Mouse (Mus musculus) lung, embryonic 14.5 days (tissue): ENCODE data around the gene Gm5868. TPM values are rescaled to one million over a fixed set of nuclear protein-coding genes. Genes with fewer than 3 reads are reported as not detected.
A peak's percentile ranks its signal among the peaks of the same experiment; 100 is the strongest.
"Not testable (repeated sequence)": the region's sequence is repeated elsewhere in the genome, so short reads cannot be mapped to it uniquely, and the experiment has no call there.

Experiments used
- ATAC-seq: fragments of 200-750 bp; cut with Nextera tagmentation; 2 replicates; pipeline ENCODE4 v1.8.0; 2017; ENCODE audit warnings: mild to moderate bottlenecking, moderate TSS enrichment, moderate library complexity; ENCODE audit not compliant: insufficient read depth
- DNase-seq: peaks from one replicate; pipeline ENCODE4 v3.0.0-alpha.2; 2015
- H3K27ac ChIP-seq: fragments of 300-500 bp; sonication (generic); 2 replicates; pipeline ENCODE4 v1.5.1; 2014; ENCODE audit warnings: low read depth, mild to moderate bottlenecking, moderate library complexity
- H3K27me3 ChIP-seq: fragments of 300-500 bp; sonication (generic); 2 replicates; pipeline ENCODE4 v1.6.1; 2014; ENCODE audit warnings: low read length, control low read depth; ENCODE audit not compliant: insufficient read depth
- H3K36me3 ChIP-seq: fragments of 300-500 bp; sonication (generic); 2 replicates; pipeline ENCODE4 v1.6.1; 2014; ENCODE audit warnings: control low read depth; ENCODE audit not compliant: insufficient read depth
- H3K4me1 ChIP-seq: fragments of 300-500 bp; sonication (generic); 2 replicates; pipeline ENCODE4 v1.6.1; 2014; ENCODE audit warnings: antibody characterized with exemption, control low read depth; ENCODE audit not compliant: insufficient read depth
- H3K4me2 ChIP-seq: fragments of 300-500 bp; sonication (generic); 2 replicates; pipeline ENCODE4 v1.6.1; 2014; ENCODE audit warnings: mild to moderate bottlenecking
- H3K4me3 ChIP-seq: fragments of 300-500 bp; sonication (generic); 2 replicates; pipeline ENCODE4 v1.5.1; 2014; ENCODE audit warnings: low read depth, low read length
- H3K9ac ChIP-seq: fragments of 300-500 bp; sonication (generic); 2 replicates; pipeline ENCODE4 v1.6.1; 2014
- H3K9me3 ChIP-seq: fragments of 300-500 bp; sonication (generic); 2 replicates; pipeline ENCODE4 v1.6.1; 2016; ENCODE audit warnings: low read depth, low read length, control low read depth
- CTCF ChIP-seq: IDR thresholded peaks from 2 replicates; pipeline ENCODE4 v1.5.1; 2016; ENCODE audit warnings: antibody characterized with exemption, low read depth
- WGBS: fragments of 180-500 bp; shearing (Covaris S2); extraction: QIAGEN DNeasy Blood & Tissue Kit; methylation state at CpG from one replicate; pipeline ENCODE4 v1.1.7; 2014; 5-methylcytosine and 5-hydroxymethylcytosine counted together
- polyA plus RNA-seq: library from polyadenylated mRNA; unstranded; fragments of >200 nt; fragmentation: Nextera tagmentation; extraction: Ambion mirVana; gene quantifications from 2 replicates; pipeline ENCODE4 v1.2.1, GENCODE M21; 2014

Gm5868 gene
- polyA plus RNA-seq, 1 experiment from 2014 or later = 0.17 TPM

DNA sequence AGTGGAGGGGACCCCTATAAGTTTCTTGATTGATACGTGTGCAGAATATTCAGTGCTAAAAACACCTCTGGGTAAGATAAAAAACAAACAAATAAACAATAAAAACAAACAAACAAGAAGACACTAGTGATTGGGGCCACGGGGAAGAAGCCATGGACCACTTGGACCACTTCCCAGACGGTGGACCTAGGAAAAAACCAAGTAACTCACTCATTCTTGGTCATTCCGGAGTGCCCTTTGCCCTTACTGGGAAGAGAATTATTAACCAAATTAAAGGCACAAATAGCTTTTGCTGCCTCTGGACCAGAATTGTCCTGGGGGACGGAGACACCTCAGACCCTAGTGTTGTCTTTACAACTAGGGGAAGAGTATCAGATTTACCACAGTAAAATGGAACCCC, 21.7 kb downstream of the Gm5868 start:
- DNase-seq (no peak), ATAC-seq (no peak)
- H3K36me3 ChIP-seq = no peaks in the 10 kb centered on the region
- H3K27me3 ChIP-seq = no peaks in the 10 kb centered on the region
- H3K4me3 ChIP-seq = no peak overlapping the region
- no peak overlapping the region for H3K27ac ChIP-seq
- no peak overlapping the region for H3K4me2 ChIP-seq
- H3K9ac ChIP-seq = no peak overlapping the region
- no peak for TF ChIP-seq CTCF
- 81% methylated on average over 5 of the region's 5 CpGs for WGBS
- H3K4me1 ChIP-seq = no peaks in the 10 kb centered on the region
- H3K9me3 ChIP-seq = no peaks in the 10 kb centered on the region

DNA sequence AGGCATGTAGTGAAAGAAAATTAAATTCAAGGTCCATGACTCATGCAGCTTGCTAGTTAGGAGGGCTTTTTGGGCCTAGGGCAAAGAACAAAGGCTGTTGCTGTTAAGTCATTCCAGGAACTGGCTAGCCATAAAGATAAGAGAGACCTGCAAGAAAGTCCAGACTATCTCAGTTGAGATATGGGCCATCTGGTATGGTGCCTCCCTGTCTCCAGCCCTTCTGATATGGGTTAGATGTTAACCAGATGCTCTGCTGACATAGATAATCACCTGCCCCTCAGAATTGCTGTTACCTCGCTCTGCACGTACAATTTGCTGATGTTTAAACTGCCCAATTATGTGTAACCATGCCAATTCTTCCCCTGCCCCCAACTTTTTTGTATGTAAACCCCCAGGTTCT, 24.2 kb downstream of the Gm5868 start:
- H3K27me3 ChIP-seq, H3K4me3 ChIP-seq, H3K4me2 ChIP-seq, H3K9me3 ChIP-seq, H3K4me1 ChIP-seq, H3K36me3 ChIP-seq, H3K9ac ChIP-seq, ATAC-seq, H3K27ac ChIP-seq, DNase-seq: not testable (repeated sequence)
- 80% methylated on average over 2 of the region's 2 CpGs for WGBS

DNA sequence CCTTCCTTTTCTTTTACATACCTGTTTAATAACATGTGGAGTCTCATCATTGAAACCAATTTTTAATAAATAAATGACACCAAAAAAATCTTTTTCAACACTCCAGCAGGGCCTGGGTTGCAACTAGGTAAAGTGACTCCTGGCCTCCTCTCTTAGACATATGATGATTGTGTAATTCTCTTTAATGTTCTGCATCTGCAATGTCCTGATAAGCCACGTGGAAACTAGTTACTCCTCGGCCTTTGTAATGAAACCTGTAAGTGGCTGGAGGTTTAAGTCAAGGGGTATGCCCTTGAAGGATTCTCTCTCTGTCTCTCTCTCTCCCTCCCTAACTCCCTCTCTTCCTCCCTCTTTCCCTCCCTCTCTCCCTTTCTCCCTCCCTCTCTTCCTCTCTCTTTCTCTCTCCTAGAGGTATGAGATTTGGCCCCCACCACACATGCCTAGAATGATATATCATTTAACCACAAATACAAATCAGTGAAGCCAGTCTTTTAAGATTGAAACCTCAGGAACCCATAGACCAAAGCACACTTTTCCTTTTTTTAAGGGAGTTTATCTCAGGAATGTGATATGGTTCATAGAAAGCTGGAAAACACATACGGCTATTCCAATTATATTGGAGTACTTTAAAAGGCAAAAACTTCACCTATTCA, 26.2 kb downstream of the Gm5868 start:
- Histone ChIP-seq H3K9me3 (no peaks in the 10 kb centered on the region), H3K27ac (no peak overlapping the region), H3K4me1 (0 out of 2 replicates have a peak, but pooled peaks cover 4% of the 10 kb centered on the region), H3K27me3 (no peaks in the 10 kb centered on the region), H3K36me3 (peaks cover 1% of the 10 kb centered on the region), H3K4me2 (no peak overlapping the region), H3K9ac (no peak overlapping the region), H3K4me3 (no peak overlapping the region)
- ATAC-seq (no peak), DNase-seq (no peak)
- WGBS = 56% methylated on average over 3 of the region's 3 CpGs
- TF ChIP-seq CTCF = no peak

DNA sequence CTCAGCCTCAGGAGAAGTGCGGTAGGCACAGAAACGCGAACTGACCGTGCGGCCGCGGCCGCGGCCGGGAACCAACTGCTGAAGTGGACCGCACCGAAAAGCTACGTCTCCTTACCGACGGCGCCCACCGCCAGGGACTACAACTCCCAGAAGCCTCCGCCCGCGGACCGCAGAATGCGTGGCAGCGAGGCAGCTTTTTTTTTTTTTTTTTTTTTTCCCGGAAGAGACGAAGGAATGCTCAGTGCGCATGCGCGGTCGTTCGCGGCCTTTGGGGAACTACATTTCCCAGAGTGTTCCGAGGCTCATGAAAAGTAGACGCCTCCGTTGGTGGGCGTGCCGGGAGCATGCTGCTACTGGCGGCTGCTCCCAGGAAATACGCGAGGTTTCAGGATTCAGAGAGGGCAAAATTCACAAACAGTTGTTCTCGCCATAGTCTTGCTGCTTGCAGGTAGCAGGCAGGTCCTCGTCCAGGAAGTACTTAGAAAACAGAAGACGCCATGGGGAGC, 27.8 kb downstream of the Gm5868 start, which contains the start of gene Nfxl1:
Nfxl1 (minus strand) TSS at position 141 of the 506 bp plus-strand sequence.
- Histone ChIP-seq H3K9ac (peak within 1 kb of the TSS; percentile 91), H3K4me1 (0 out of 2 replicates have a peak, but pooled peaks cover 4% of the 10 kb centered on the region), H3K36me3 (peaks cover 13% of the 10 kb centered on the region), H3K9me3 (no peaks in the 10 kb centered on the region), H3K4me3 (peak within 1 kb of the TSS; percentile 86), H3K27me3 (no peaks in the 10 kb centered on the region), H3K27ac (peak within 1 kb of the TSS; percentile 78), H3K4me2 (peak within 1 kb of the TSS; percentile 87)
- no peak for TF ChIP-seq CTCF
- ATAC-seq = peak; percentile 96
- peak; percentile 100 for DNase-seq
- WGBS = under 1% methylated on average over 42 of the region's 42 CpGs

DNA sequence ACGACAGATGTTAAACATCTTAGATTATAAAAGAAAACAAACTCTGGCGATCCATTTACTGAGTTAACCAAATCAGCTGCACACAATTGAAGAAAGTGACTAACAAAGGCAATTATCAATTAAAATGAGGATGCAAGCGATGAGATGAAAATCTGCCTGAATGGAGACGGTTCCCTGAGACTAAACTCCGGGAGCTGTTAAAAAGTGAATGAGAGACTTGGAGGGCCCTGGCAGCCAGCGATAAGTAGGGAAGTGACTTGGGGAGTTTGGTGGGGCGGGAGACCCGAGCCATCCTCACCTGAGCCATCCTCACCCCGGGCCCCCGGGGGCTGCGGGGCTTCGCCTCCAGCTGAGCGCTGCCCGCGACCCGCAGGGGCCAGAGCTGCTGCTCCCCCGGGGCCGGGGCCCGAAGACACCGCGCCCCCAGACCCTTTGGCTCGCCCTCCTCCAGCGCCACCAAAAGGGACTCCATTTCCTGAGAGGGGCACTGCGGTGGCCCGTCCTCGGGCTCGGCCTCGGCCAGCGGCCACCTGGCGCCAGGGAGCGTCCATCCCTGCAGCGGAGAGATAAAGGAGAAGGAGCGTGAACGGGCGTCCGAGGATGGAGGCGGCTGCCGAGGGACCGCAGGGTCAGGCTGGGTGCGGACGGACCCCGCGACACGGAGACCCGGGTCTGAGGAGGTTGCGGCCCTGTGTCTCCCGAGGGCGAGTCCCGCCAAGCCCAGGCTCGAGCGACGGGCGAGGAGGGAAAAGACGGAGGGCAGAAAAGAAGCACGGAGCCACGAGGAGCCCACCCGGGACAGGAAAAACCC, 28.4 kb downstream of the Gm5868 start:
- Histone ChIP-seq H3K9me3 (no peaks in the 10 kb centered on the region), H3K9ac (peak overlapping the region; percentile 91), H3K4me3 (peak overlapping the region; percentile 86), H3K27ac (peak overlapping the region; percentile 78), H3K4me1 (0 out of 2 replicates have a peak, but pooled peaks cover 4% of the 10 kb centered on the region), H3K4me2 (peak overlapping the region; percentile 87), H3K27me3 (no peaks in the 10 kb centered on the region), H3K36me3 (peaks cover 19% of the 10 kb centered on the region)
- TF ChIP-seq CTCF = no peak
- WGBS = under 1% methylated on average over 57 of the region's 57 CpGs
- DNase-seq (peak; percentile 32), ATAC-seq (peak; percentile 76)

DNA sequence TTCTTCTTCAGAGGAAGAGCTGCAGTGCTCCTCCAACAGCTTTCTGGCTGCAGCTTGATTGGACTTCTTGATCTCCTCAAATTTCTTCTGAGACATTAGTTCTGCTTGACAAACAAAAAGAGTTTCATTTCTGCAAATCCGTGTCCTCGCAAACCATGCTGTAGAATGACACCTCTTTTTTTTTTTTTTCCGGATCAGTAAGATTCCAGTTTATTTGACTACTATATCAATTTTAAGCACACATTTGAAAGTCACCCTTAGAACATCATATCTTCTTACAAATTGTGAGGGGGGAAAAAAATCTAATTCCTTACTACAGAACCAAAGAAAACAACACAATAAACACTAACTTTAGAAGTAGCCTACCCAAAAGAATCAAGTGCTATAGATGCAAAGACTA, 31.1 kb downstream of the Gm5868 start:
- no peak for TF ChIP-seq CTCF
- no peak for ATAC-seq
- peaks cover 29% of the 10 kb centered on the region for H3K36me3 ChIP-seq

DNA sequence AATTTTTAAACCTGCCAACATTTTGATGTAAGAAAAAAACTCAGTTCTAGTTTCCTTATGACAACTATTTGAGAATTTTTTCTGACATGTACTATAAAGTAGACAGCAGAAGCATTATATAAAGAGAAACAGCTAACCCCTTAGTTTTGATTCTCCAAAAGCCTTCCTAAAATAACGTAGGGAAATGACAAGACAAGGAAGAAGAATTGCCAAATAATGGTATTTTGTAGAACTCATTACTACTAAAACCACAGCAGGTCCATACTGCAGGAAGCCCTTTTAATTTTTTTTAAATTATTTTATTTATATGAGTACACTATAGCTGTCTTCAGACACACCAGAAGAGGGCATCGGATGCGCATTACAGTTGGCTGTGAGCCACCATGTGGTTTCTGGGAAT, 36.1 kb downstream of the Gm5868 start:
- ATAC-seq (no peak), DNase-seq (no peak)
- Histone ChIP-seq H3K4me3 (no peak overlapping the region), H3K4me1 (no peaks in the 10 kb centered on the region), H3K4me2 (no peak overlapping the region), H3K9ac (no peak overlapping the region), H3K36me3 (peaks cover 34% of the 10 kb centered on the region), H3K27ac (no peak overlapping the region), H3K27me3 (no peaks in the 10 kb centered on the region), H3K9me3 (no peaks in the 10 kb centered on the region)
- WGBS = 87% methylated on average over 3 of the region's 3 CpGs
- TF ChIP-seq CTCF = no peak

More for the DNA sequence above, 31.1 kb downstream of the Gm5868 start:
- H3K27ac ChIP-seq = no peak overlapping the region
- H3K27me3 ChIP-seq = no peaks in the 10 kb centered on the region
- DNase-seq = no peak
- no peaks in the 10 kb centered on the region for H3K9me3 ChIP-seq
- no peak overlapping the region for H3K4me3 ChIP-seq
- H3K4me1 ChIP-seq = 0 out of 2 replicates have a peak, but pooled peaks cover 4% of the 10 kb centered on the region
- H3K9ac ChIP-seq = no peak overlapping the region
- 85% methylated on average over 3 of the region's 3 CpGs for WGBS
- no peak overlapping the region for H3K4me2 ChIP-seq

Other genes with a start within 250 kb of the Gm5868 start
- 0.89 and 1.9 TPM in 2 replicates for gene Corin, start 83.1 kb downstream of the Gm5868 start, polyA plus RNA-seq
- 23.2 and 25.4 TPM in 2 replicates for gene Nfxl1, start 27.9 kb downstream of the Gm5868 start, polyA plus RNA-seq
- gene Zar1, start 6.3 kb downstream of the Gm5868 start, polyA plus RNA-seq = 0.14 TPM in 1 of 2 replicates, not detected in the other
- not detected in 2 replicates for gene Cnga1, start 56.7 kb upstream of the Gm5868 start, polyA plus RNA-seq
- 0.29 and 0.31 TPM in 2 replicates for gene Nipal1, start 60.2 kb upstream of the Gm5868 start, polyA plus RNA-seq
- 0.08 TPM in 1 of 2 replicates, not detected in the other for gene Txk, start 165.2 kb upstream of the Gm5868 start, polyA plus RNA-seq